Mouse (Mus musculus): ENCODE data around the gene BC005624.

GRCm38 (mm10) chr2:30998443-30999260 is 16.7 kb upstream of the BC005624 start:
- TF ChIP-seq CTCF (IDR thresholded peaks at IDR 0.05; ENCODE audit: low read depth, low read length) (no peak), POLR2A (IDR thresholded peaks at IDR 0.05; ENCODE audit: insufficient read depth, low read length) (no peak)
